Mouse (Mus musculus) small intestine, adult 2 months (tissue): ENCODE results near the gene Etnppl. TPM values are rescaled to one million over a fixed set of nuclear protein-coding genes. Genes with fewer than 3 reads are reported as not detected.

Experiments used
- H3K27ac ChIP-seq: fragments of 200-500 bp; 2 replicates; pipeline ENCODE4 v1.5.1; 2012; ENCODE audit warnings: low read depth, low read length, control low read depth, inconsistent platforms; ENCODE audit not compliant: insufficient read depth
- H3K27me3 ChIP-seq: fragments of 200-500 bp; 2 replicates; pipeline ENCODE4 v1.6.1; 2012; ENCODE audit warnings: mild to moderate bottlenecking, moderate library complexity, low read length, inconsistent platforms; ENCODE audit not compliant: control insufficient read depth, insufficient read depth
- H3K36me3 ChIP-seq: fragments of 200-500 bp; 2 replicates; pipeline ENCODE4 v1.6.1; 2012; ENCODE audit warnings: mild to moderate bottlenecking, low read length, control low read depth, inconsistent platforms; ENCODE audit not compliant: control insufficient read depth, insufficient read depth
- H3K4me1 ChIP-seq: fragments of 200-500 bp; 2 replicates; pipeline ENCODE4 v1.6.1; 2012; ENCODE audit warnings: low read length, inconsistent platforms, mixed read lengths; ENCODE audit not compliant: control insufficient read depth, insufficient read depth, insufficient read length
- H3K4me3 ChIP-seq: fragments of 200-500 bp; 2 replicates; pipeline ENCODE4 v1.5.1; 2012; ENCODE audit warnings: low read depth, mild to moderate bottlenecking, control low read depth, inconsistent platforms, low read length, moderate library complexity
- CTCF ChIP-seq: fragments of 200-500 bp; IDR thresholded peaks from 2 replicates; pipeline ENCODE4 v1.5.1; 2012; ENCODE audit warnings: low read depth, mild to moderate bottlenecking, control low read depth, inconsistent platforms, low read length, moderate library complexity, mixed read lengths; ENCODE audit not compliant: insufficient replicate concordance, insufficient read length; ENCODE audit errors: extremely low read depth
- POLR2A ChIP-seq: fragments of 200-500 bp; IDR thresholded peaks from 2 replicates; pipeline ENCODE4 v1.6.1; 2012; ENCODE audit warnings: low read depth, mild to moderate bottlenecking, control low read depth, inconsistent platforms, low read length, moderate library complexity
- WGBS: fragments of 180-500 bp; shearing (Covaris S2); methylation state at CpG from one replicate; pipeline ENCODE4 v1.1.7; 2018; 5-methylcytosine and 5-hydroxymethylcytosine counted together
- polyA plus RNA-seq: library from polyadenylated mRNA; depleted of rRNA; stranded (reverse); fragments of >200 nt; gene quantifications from 2 replicates; pipeline ENCODE4 v1.2.3, GENCODE M21; 2012

Etnppl gene
- polyA plus RNA-seq, 1 experiment, result 0.10 TPM

- no peak overlapping the region for H3K4me3 ChIP-seq
- no peak overlapping the region for H3K27ac ChIP-seq
- TF ChIP-seq POLR2A (no peak), CTCF (no peak)
- no peaks in the 10 kb centered on the region for H3K4me1 ChIP-seq
- no peaks in the 10 kb centered on the region for H3K36me3 ChIP-seq
- WGBS, result 83% methylated on average over 13 of the region's 13 CpGs
- H3K27me3 ChIP-seq, result no peaks in the 10 kb centered on the region
Measured at GRCm38 (mm10) chr3:130582903-130583664, 34.2 kb upstream of the Etnppl start.

- Histone ChIP-seq H3K27me3 (no peaks in the 10 kb centered on the region), H3K27ac (no peak overlapping the region), H3K4me3 (no peak overlapping the region), H3K36me3 (no peaks in the 10 kb centered on the region), H3K4me1 (no peaks in the 10 kb centered on the region)
- WGBS, result 70% methylated on average over 7 of the region's 7 CpGs
- no peak for TF ChIP-seq CTCF
- TF ChIP-seq POLR2A, result no peak
Measured at GRCm38 (mm10) chr3:130584007-130584406, 33.2 kb upstream of the Etnppl start.

- Histone ChIP-seq H3K4me1 (no peaks in the 10 kb centered on the region), H3K4me3 (no peak overlapping the region), H3K27me3 (no peaks in the 10 kb centered on the region), H3K27ac (no peak overlapping the region), H3K36me3 (no peaks in the 10 kb centered on the region)
- TF ChIP-seq CTCF (no peak), POLR2A (no peak)
- 58% methylated on average over 8 of the region's 8 CpGs for WGBS
Measured at GRCm38 (mm10) chr3:130595050-130595449, 22.2 kb upstream of the Etnppl start.

DNA sequence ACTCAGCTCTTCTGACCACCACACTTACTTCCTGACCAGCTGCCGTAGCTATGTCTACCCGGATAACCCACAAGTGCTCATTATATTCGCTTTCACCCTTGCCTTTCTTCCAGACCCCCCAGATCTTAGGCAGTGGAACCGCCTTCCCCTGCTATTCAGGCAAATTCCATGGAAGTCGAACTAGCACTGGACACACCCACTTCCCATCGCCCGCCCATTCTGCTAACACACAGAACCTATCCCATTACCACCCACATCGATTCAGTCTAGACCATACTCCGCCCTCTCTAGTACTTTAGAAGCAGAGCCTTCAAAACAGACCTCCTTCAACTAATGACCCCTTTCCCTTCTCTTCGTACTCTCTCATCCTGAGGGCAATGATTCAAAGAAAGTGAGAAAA, 15.8 kb upstream of the Etnppl start:
- no peaks in the 10 kb centered on the region for H3K27me3 ChIP-seq
- no peak overlapping the region for H3K27ac ChIP-seq
- H3K36me3 ChIP-seq, result no peaks in the 10 kb centered on the region
- TF ChIP-seq POLR2A, result no peak
- no peak for TF ChIP-seq CTCF
- WGBS, result 64% methylated on average over 10 of the region's 10 CpGs
- no peaks in the 10 kb centered on the region for H3K4me1 ChIP-seq
- H3K4me3 ChIP-seq, result no peak overlapping the region

DNA sequence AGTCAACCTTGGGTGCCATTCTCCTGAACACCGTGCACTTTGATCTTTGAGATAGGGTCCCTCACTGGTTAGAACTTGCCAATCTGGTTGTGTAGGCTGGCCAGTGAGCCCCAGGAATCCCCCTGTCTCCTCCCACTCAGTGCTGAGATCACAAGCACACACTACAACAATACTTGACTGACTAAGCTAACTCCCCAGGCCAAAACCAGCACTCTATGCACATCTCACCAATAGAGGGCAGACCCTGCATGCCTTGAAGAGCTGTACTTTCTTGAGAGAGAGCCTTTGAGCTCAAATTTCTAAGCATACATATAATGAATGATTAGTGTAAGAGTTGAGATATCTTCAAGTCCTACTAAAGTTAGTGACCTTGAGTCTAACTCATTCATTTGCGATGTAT, 9.3 kb upstream of the Etnppl start:
- no peak overlapping the region for H3K27ac ChIP-seq
- no peaks in the 10 kb centered on the region for H3K27me3 ChIP-seq
- no peak overlapping the region for H3K4me3 ChIP-seq
- H3K4me1 ChIP-seq, result no peaks in the 10 kb centered on the region
- H3K36me3 ChIP-seq, result no peaks in the 10 kb centered on the region
- WGBS, result 58% methylated on average over 2 of the region's 2 CpGs
- TF ChIP-seq CTCF, result no peak
- no peak for TF ChIP-seq POLR2A

DNA sequence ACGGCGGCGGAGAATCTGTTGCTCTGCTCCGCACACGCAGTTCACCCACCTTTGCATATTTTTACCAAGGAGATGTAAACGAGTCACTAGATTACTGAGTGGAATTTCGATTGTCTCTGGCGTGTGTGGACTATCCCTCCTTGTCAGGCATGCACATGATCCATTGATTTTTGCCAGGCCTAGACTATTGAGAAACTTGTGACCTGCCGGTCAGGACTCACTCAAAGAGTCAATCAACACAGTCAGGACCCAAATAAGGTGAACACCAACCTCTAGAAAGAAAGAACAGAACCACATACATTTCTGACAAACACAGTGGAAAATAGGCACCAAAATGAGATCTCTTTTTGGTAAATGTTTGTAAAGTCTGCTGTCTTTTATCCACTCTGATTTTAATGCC, 2.8 kb upstream of the Etnppl start:
- WGBS, result 73% methylated on average over 9 of the region's 9 CpGs
- H3K4me1 ChIP-seq, result peaks cover 3% of the 10 kb centered on the region; the same call in 1 of the 2 replicates
- no peaks in the 10 kb centered on the region for H3K36me3 ChIP-seq
- no peak for TF ChIP-seq CTCF
- no peak for TF ChIP-seq POLR2A
- no peak overlapping the region for H3K27ac ChIP-seq
- H3K27me3 ChIP-seq, result no peaks in the 10 kb centered on the region
- H3K4me3 ChIP-seq, result no peak overlapping the region

DNA sequence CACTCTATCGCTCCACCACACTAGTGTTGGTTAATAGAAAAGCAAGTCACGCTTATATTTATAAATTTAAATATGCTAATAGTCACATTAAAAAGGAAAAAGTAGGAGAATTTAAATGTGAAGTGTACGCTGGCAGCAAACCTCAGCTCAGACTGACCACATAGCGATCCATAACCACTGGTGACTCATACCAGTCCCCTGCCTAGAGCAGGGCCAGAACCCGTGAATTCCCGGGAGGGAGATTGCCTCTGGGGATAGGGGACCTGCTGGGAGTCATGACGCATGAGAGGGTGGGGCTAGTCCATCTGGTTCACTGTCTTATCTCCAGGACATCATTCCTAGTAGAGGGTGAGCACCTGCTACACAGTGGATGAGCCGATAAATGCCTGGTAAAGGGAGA, 1.6 kb upstream of the Etnppl start:
- H3K4me3 ChIP-seq, result no peak overlapping the region
- WGBS, result 48% methylated on average over 8 of the region's 8 CpGs
- no peaks in the 10 kb centered on the region for H3K36me3 ChIP-seq
- H3K27me3 ChIP-seq, result no peaks in the 10 kb centered on the region
- peaks cover 3% of the 10 kb centered on the region; the same call in 1 of the 2 replicates for H3K4me1 ChIP-seq
- TF ChIP-seq POLR2A (no peak), CTCF (no peak)
- no peak overlapping the region for H3K27ac ChIP-seq
